Mouse (Mus musculus) embryonic facial prominence, embryonic 12.5 days (tissue): ENCODE data around the gene Cdh24. TPM values are rescaled to one million over a fixed set of nuclear protein-coding genes. Genes with fewer than 3 reads are reported as not detected.

ENCODE experiments used
- ATAC-seq: fragments of 200-750 bp; cut with Nextera tagmentation; 2 replicates; pipeline ENCODE4 v1.8.0; 2017; ENCODE audit not compliant: insufficient number of reproducible peaks, insufficient read depth, low FRiP score, low TSS enrichment
- H3K27ac ChIP-seq: fragments of 300-500 bp; sonication (generic); 2 replicates; pipeline ENCODE4 v1.5.1; 2016; ENCODE audit warnings: mild to moderate bottlenecking
- H3K27me3 ChIP-seq: fragments of 300-500 bp; sonication (generic); 2 replicates; pipeline ENCODE4 v1.6.1; 2016; ENCODE audit warnings: mild to moderate bottlenecking, moderate library complexity
- H3K36me3 ChIP-seq: fragments of 300-500 bp; sonication (generic); 2 replicates; pipeline ENCODE4 v1.6.1; 2016; ENCODE audit warnings: mild to moderate bottlenecking
- H3K4me1 ChIP-seq: fragments of 300-500 bp; sonication (generic); 2 replicates; pipeline ENCODE4 v1.6.1; 2016
- H3K4me2 ChIP-seq: fragments of 300-500 bp; sonication (generic); replicated peaks from 2 replicates; pipeline ENCODE4 v1.6.1; 2016; ENCODE audit warnings: mild to moderate bottlenecking, moderate library complexity
- H3K4me3 ChIP-seq: fragments of 300-500 bp; sonication (generic); 2 replicates; pipeline ENCODE4 v1.5.1; 2016; ENCODE audit warnings: mild to moderate bottlenecking
- H3K9ac ChIP-seq: fragments of 300-500 bp; sonication (generic); 2 replicates; pipeline ENCODE4 v1.6.1; 2016; ENCODE audit warnings: mild to moderate bottlenecking, moderate library complexity
- H3K9me3 ChIP-seq: fragments of 300-500 bp; sonication (generic); 2 replicates; pipeline ENCODE4 v1.6.1; 2016; ENCODE audit warnings: mild to moderate bottlenecking, moderate library complexity
- WGBS: fragments of 180-500 bp; shearing (Covaris S2); methylation state at CpG from one replicate; pipeline ENCODE4 v1.1.7; 2016; 5-methylcytosine and 5-hydroxymethylcytosine counted together
- polyA plus RNA-seq: library from polyadenylated mRNA; unstranded; fragments of >200 nt; fragmentation: Nextera tagmentation; extraction: Ambion mirVana; gene quantifications from 2 replicates; pipeline ENCODE4 v1.2.1, GENCODE M21; 2016

Gene Cdh24
- polyA plus RNA-seq, 1 experiment from 2014 or later: 10.8 TPM

- ATAC-seq: peak; percentile 97
- peaks cover 10% of the 10 kb centered on the region for H3K4me1 ChIP-seq
- H3K27me3 ChIP-seq: no peaks in the 10 kb centered on the region
- peak overlapping the region; percentile 47 for H3K4me2 ChIP-seq
- no peaks in the 10 kb centered on the region for H3K9me3 ChIP-seq
- H3K4me3 ChIP-seq: peak overlapping the region; percentile 62
- peaks cover 7% of the 10 kb centered on the region; the same call in 1 of the 2 replicates for H3K36me3 ChIP-seq
- peak overlapping the region; percentile 70 for H3K9ac ChIP-seq
- under 1% methylated on average over 46 of the region's 46 CpGs for WGBS
- H3K27ac ChIP-seq: peak overlapping the region; percentile 91
These were observed 38.0 kb downstream of the Cdh24 start for GRCm38 (mm10) chr14:54603038-54603654.

- Histone ChIP-seq H3K4me2 (peak overlapping the region; percentile 47), H3K36me3 (peaks cover 7% of the 10 kb centered on the region; the same call in 1 of the 2 replicates), H3K9ac (peak overlapping the region; percentile 70), H3K4me3 (peak overlapping the region; percentile 62), H3K4me1 (peaks cover 10% of the 10 kb centered on the region), H3K27ac (peak overlapping the region; percentile 91), H3K27me3 (no peaks in the 10 kb centered on the region), H3K9me3 (no peaks in the 10 kb centered on the region)
- ATAC-seq: no peak
- 51% methylated on average over 4 of the region's 4 CpGs for WGBS
These were observed 38.6 kb downstream of the Cdh24 start for GRCm38 (mm10) chr14:54602613-54603012.

GRCm38 (mm10) chr14:54601601-54602000 lies 39.6 kb downstream of the Cdh24 start:
- ATAC-seq: no peak

GRCm38 (mm10) chr14:54597084-54597483 lies 44.1 kb downstream of the Cdh24 start:
- Histone ChIP-seq H3K27ac (no peak overlapping the region), H3K9ac (no peak overlapping the region), H3K27me3 (no peaks in the 10 kb centered on the region), H3K4me2 (no peak overlapping the region), H3K9me3 (no peaks in the 10 kb centered on the region), H3K4me1 (no peaks in the 10 kb centered on the region), H3K36me3 (peaks cover 19% of the 10 kb centered on the region), H3K4me3 (no peak overlapping the region)
- 81% methylated on average over 7 of the region's 7 CpGs for WGBS
- no peak for ATAC-seq

More at GRCm38 (mm10) chr14:54601601-54602000, 39.6 kb downstream of the Cdh24 start:
- no peak overlapping the region for H3K4me2 ChIP-seq
- H3K9ac ChIP-seq: no peak overlapping the region
- no peaks in the 10 kb centered on the region for H3K9me3 ChIP-seq
- no peak overlapping the region for H3K27ac ChIP-seq
- H3K36me3 ChIP-seq: peaks cover 7% of the 10 kb centered on the region; the same call in 1 of the 2 replicates
- H3K4me3 ChIP-seq: no peak overlapping the region
- WGBS: 57% methylated on average over 2 of the region's 2 CpGs
- no peaks in the 10 kb centered on the region for H3K27me3 ChIP-seq
- H3K4me1 ChIP-seq: peaks cover 10% of the 10 kb centered on the region

GRCm38 (mm10) chr14:54594631-54595414 lies 46.3 kb downstream of the Cdh24 start:
- peaks cover 26% of the 10 kb centered on the region for H3K36me3 ChIP-seq
- WGBS: 63% methylated on average over 28 of the region's 28 CpGs
- no peak overlapping the region for H3K4me3 ChIP-seq
- H3K27me3 ChIP-seq: no peaks in the 10 kb centered on the region
- H3K4me1 ChIP-seq: no peaks in the 10 kb centered on the region
- H3K27ac ChIP-seq: no peak overlapping the region
- no peak for ATAC-seq
- no peak overlapping the region for H3K9ac ChIP-seq
- no peaks in the 10 kb centered on the region for H3K9me3 ChIP-seq
- no peak overlapping the region for H3K4me2 ChIP-seq

GRCm38 (mm10) chr14:54594055-54594454 lies 47.1 kb downstream of the Cdh24 start:
- Histone ChIP-seq H3K27me3 (no peaks in the 10 kb centered on the region), H3K9me3 (no peaks in the 10 kb centered on the region), H3K4me1 (no peaks in the 10 kb centered on the region), H3K27ac (no peak overlapping the region), H3K9ac (no peak overlapping the region), H3K36me3 (peaks cover 21% of the 10 kb centered on the region), H3K4me2 (no peak overlapping the region), H3K4me3 (no peak overlapping the region)
- 95% methylated on average over 3 of the region's 3 CpGs for WGBS
- no peak for ATAC-seq

GRCm38 (mm10) chr14:54592319-54592934 lies 48.7 kb downstream of the Cdh24 start:
- H3K4me1 ChIP-seq: no peaks in the 10 kb centered on the region
- no peaks in the 10 kb centered on the region for H3K9me3 ChIP-seq
- H3K36me3 ChIP-seq: peaks cover 18% of the 10 kb centered on the region
- no peak overlapping the region for H3K9ac ChIP-seq
- no peak overlapping the region for H3K4me3 ChIP-seq
- 0 out of 2 replicates have a peak overlapping the region, but pooled peaks have one; percentile 25 for H3K27ac ChIP-seq
- no peak overlapping the region for H3K4me2 ChIP-seq
- no peaks in the 10 kb centered on the region for H3K27me3 ChIP-seq
- 74% methylated on average over 10 of the region's 10 CpGs for WGBS
- ATAC-seq: no peak

GRCm38 (mm10) chr14:54591056-54591455 lies 50.1 kb downstream of the Cdh24 start:
- no peaks in the 10 kb centered on the region for H3K4me1 ChIP-seq
- peaks cover 18% of the 10 kb centered on the region for H3K36me3 ChIP-seq
- 89% methylated on average over 16 of the region's 16 CpGs for WGBS
- no peaks in the 10 kb centered on the region for H3K27me3 ChIP-seq
- no peak overlapping the region for H3K9ac ChIP-seq
- no peaks in the 10 kb centered on the region for H3K9me3 ChIP-seq
- no peak overlapping the region for H3K4me3 ChIP-seq
- no peak for ATAC-seq
- no peak overlapping the region for H3K27ac ChIP-seq
- no peak overlapping the region for H3K4me2 ChIP-seq

- Histone ChIP-seq H3K4me2 (no peak overlapping the region), H3K4me3 (no peak overlapping the region), H3K4me1 (no peaks in the 10 kb centered on the region), H3K27me3 (no peaks in the 10 kb centered on the region), H3K9ac (no peak overlapping the region), H3K36me3 (peaks cover 24% of the 10 kb centered on the region), H3K27ac (no peak overlapping the region), H3K9me3 (no peaks in the 10 kb centered on the region)
- no peak for ATAC-seq
- WGBS: 47% methylated on average over 7 of the region's 7 CpGs
These were observed 57.4 kb downstream of the Cdh24 start for GRCm38 (mm10) chr14:54583681-54584338.

- Histone ChIP-seq H3K27ac (no peak overlapping the region), H3K36me3 (peaks cover 24% of the 10 kb centered on the region)
- no peak for ATAC-seq
These were observed 58.6 kb downstream of the Cdh24 start for GRCm38 (mm10) chr14:54582536-54582935.

More at GRCm38 (mm10) chr14:54582536-54582935, 58.6 kb downstream of the Cdh24 start:
- H3K4me2 ChIP-seq: no peak overlapping the region
- no peaks in the 10 kb centered on the region for H3K4me1 ChIP-seq
- 90% methylated on average over 9 of the region's 9 CpGs for WGBS
- H3K4me3 ChIP-seq: no peak overlapping the region
- H3K9ac ChIP-seq: no peak overlapping the region
- H3K9me3 ChIP-seq: no peaks in the 10 kb centered on the region
- no peaks in the 10 kb centered on the region for H3K27me3 ChIP-seq
